Mouse (Mus musculus): ENCODE data around the gene Tbc1d1. TPM values are rescaled to one million over a fixed set of nuclear protein-coding genes. Genes with fewer than 3 reads are reported as not detected.

Tbc1d1 gene
- 73.0 TPM for polyA plus RNA-seq (2014; fragmentation: Illumina TruSeq; extraction: RNeasy Lipid Tissue Mini Kit (QIAGEN cat#74804); ENCODE audit: low read depth, low replicate concordance)

GRCm38 (mm10) chr5:64155861-64156550 is at the start of gene Tbc1d1:
Gene Tbc1d1, plus strand, starts transcription at chr5:64156305.

Other genes with a start within 250 kb of the Tbc1d1 start
- 15.0 TPM for gene Rell1, start 187.4 kb upstream of the Tbc1d1 start, polyA plus RNA-seq (2014; fragmentation: Illumina TruSeq; extraction: RNeasy Lipid Tissue Mini Kit (QIAGEN cat#74804); ENCODE audit: low read depth, low replicate concordance)
- gene Pgm2, start 63.4 kb upstream of the Tbc1d1 start, polyA plus RNA-seq (2014; fragmentation: Illumina TruSeq; extraction: RNeasy Lipid Tissue Mini Kit (QIAGEN cat#74804); ENCODE audit: low read depth, low replicate concordance) = 49.3 TPM